Mouse (Mus musculus): ENCODE results near the gene Fam43b. TPM values are rescaled to one million over a fixed set of nuclear protein-coding genes. Genes with fewer than 3 reads are reported as not detected.
A peak's percentile ranks its signal among the peaks of the same experiment; 100 is the strongest.

Fam43b gene
- polyA plus RNA-seq, 1 experiment from 2014 or later: 0.17 TPM

GRCm38 (mm10) chr4:138407479-138408194 is 11.3 kb upstream of the Fam43b start:
- H3K9me3 ChIP-seq (ENCODE audit: control insufficient read depth, low read depth, low read length): no peaks in the 10 kb centered on the region
- H3K9ac ChIP-seq (replicated peaks; ENCODE audit: low read depth, low read length): no peak overlapping the region
- no peak overlapping the region for H3K4me3 ChIP-seq (ENCODE audit: low read depth, low read length)
- H3K4me1 ChIP-seq (ENCODE audit: control insufficient read depth, insufficient read depth, low read length): no peaks in the 10 kb centered on the region
- no peak overlapping the region for H3K4me2 ChIP-seq (replicated peaks; ENCODE audit: low read depth, low read length)
- no peak overlapping the region for H3K27ac ChIP-seq (ENCODE audit: low read length)
- no peaks in the 10 kb centered on the region for H3K36me3 ChIP-seq (ENCODE audit: control insufficient read depth, insufficient read depth, low read length)
- no peak for ATAC-seq (ENCODE audit: insufficient number of reproducible peaks, insufficient read depth, low FRiP score, low read depth)
- no peaks in the 10 kb centered on the region for H3K27me3 ChIP-seq (ENCODE audit: control insufficient read depth, insufficient read depth, low read length)
- 64% methylated on average over 12 of the region's 13 CpGs for WGBS

GRCm38 (mm10) chr4:138404806-138405205 is 8.5 kb upstream of the Fam43b start:
- no peak overlapping the region for H3K4me3 ChIP-seq (ENCODE audit: low read depth, low read length)
- no peaks in the 10 kb centered on the region for H3K9me3 ChIP-seq (ENCODE audit: control insufficient read depth, low read depth, low read length)
- H3K27ac ChIP-seq (ENCODE audit: low read length): no peak overlapping the region
- WGBS: 3% methylated on average over 2 of the region's 2 CpGs
- no peaks in the 10 kb centered on the region for H3K4me1 ChIP-seq (ENCODE audit: control insufficient read depth, insufficient read depth, low read length)
- no peak for ATAC-seq (ENCODE audit: insufficient number of reproducible peaks, insufficient read depth, low FRiP score, low read depth)
- H3K4me2 ChIP-seq (replicated peaks; ENCODE audit: low read depth, low read length): no peak overlapping the region
- no peaks in the 10 kb centered on the region for H3K36me3 ChIP-seq (ENCODE audit: control insufficient read depth, insufficient read depth, low read length)
- H3K9ac ChIP-seq (replicated peaks; ENCODE audit: low read depth, low read length): no peak overlapping the region
- H3K27me3 ChIP-seq (ENCODE audit: control insufficient read depth, insufficient read depth, low read length): no peaks in the 10 kb centered on the region

GRCm38 (mm10) chr4:138396711-138397110 is 383 bp upstream of the Fam43b start:
- H3K4me1 ChIP-seq (ENCODE audit: control insufficient read depth, insufficient read depth, low read length): peaks cover 10% of the 10 kb centered on the region; the same call in 1 of the 2 replicates
- H3K4me2 ChIP-seq (replicated peaks; ENCODE audit: low read depth, low read length): peak overlapping the region; percentile 57
- no peak overlapping the region for H3K9ac ChIP-seq (replicated peaks; ENCODE audit: low read depth, low read length)
- H3K4me3 ChIP-seq (ENCODE audit: low read depth, low read length): peak overlapping the region; percentile 30
- ATAC-seq (ENCODE audit: insufficient number of reproducible peaks, insufficient read depth, low FRiP score, low read depth): no peak
- 10% methylated on average over 8 of the region's 8 CpGs for WGBS
- no peak overlapping the region for H3K27ac ChIP-seq (ENCODE audit: low read length)
- peaks cover 40% of the 10 kb centered on the region for H3K27me3 ChIP-seq (ENCODE audit: control insufficient read depth, insufficient read depth, low read length)
- H3K9me3 ChIP-seq (ENCODE audit: control insufficient read depth, low read depth, low read length): no peaks in the 10 kb centered on the region
- H3K36me3 ChIP-seq (ENCODE audit: control insufficient read depth, insufficient read depth, low read length): no peaks in the 10 kb centered on the region

GRCm38 (mm10) chr4:138395087-138395970 is 999 bp downstream of the Fam43b start:
- H3K4me2 ChIP-seq (replicated peaks; ENCODE audit: low read depth, low read length): peak overlapping the region; percentile 57
- ATAC-seq (ENCODE audit: insufficient number of reproducible peaks, insufficient read depth, low FRiP score, low read depth): no peak
- peaks cover 40% of the 10 kb centered on the region for H3K27me3 ChIP-seq (ENCODE audit: control insufficient read depth, insufficient read depth, low read length)
- under 1% methylated on average over 99 of the region's 103 CpGs for WGBS
- H3K4me3 ChIP-seq (ENCODE audit: low read depth, low read length): peak overlapping the region; percentile 30
- no peaks in the 10 kb centered on the region for H3K36me3 ChIP-seq (ENCODE audit: control insufficient read depth, insufficient read depth, low read length)
- no peak overlapping the region for H3K27ac ChIP-seq (ENCODE audit: low read length)
- H3K9me3 ChIP-seq (ENCODE audit: control insufficient read depth, low read depth, low read length): no peaks in the 10 kb centered on the region
- peaks cover 10% of the 10 kb centered on the region; the same call in 1 of the 2 replicates for H3K4me1 ChIP-seq (ENCODE audit: control insufficient read depth, insufficient read depth, low read length)
- H3K9ac ChIP-seq (replicated peaks; ENCODE audit: low read depth, low read length): no peak overlapping the region

GRCm38 (mm10) chr4:138393703-138394102 is 2.6 kb downstream of the Fam43b start:
- Histone ChIP-seq H3K27me3 (ENCODE audit: control insufficient read depth, insufficient read depth, low read length) (peaks cover 38% of the 10 kb centered on the region), H3K4me2 (replicated peaks; ENCODE audit: low read depth, low read length) (no peak overlapping the region), H3K9ac (replicated peaks; ENCODE audit: low read depth, low read length) (no peak overlapping the region), H3K4me3 (ENCODE audit: low read depth, low read length) (no peak overlapping the region), H3K27ac (ENCODE audit: low read length) (no peak overlapping the region), H3K36me3 (ENCODE audit: control insufficient read depth, insufficient read depth, low read length) (no peaks in the 10 kb centered on the region), H3K4me1 (ENCODE audit: control insufficient read depth, insufficient read depth, low read length) (peaks cover 10% of the 10 kb centered on the region; the same call in 1 of the 2 replicates), H3K9me3 (ENCODE audit: control insufficient read depth, low read depth, low read length) (no peaks in the 10 kb centered on the region)
- no peak for ATAC-seq (ENCODE audit: insufficient number of reproducible peaks, insufficient read depth, low FRiP score, low read depth)
- WGBS: 54% methylated on average over 7 of the region's 7 CpGs

GRCm38 (mm10) chr4:138383789-138384188 is 12.5 kb downstream of the Fam43b start:
- H3K4me3 ChIP-seq (ENCODE audit: low read depth, low read length): no peak overlapping the region
- no peak overlapping the region for H3K9ac ChIP-seq (replicated peaks; ENCODE audit: low read depth, low read length)
- H3K27me3 ChIP-seq (ENCODE audit: control insufficient read depth, insufficient read depth, low read length): no peaks in the 10 kb centered on the region
- no peaks in the 10 kb centered on the region for H3K36me3 ChIP-seq (ENCODE audit: control insufficient read depth, insufficient read depth, low read length)
- H3K4me2 ChIP-seq (replicated peaks; ENCODE audit: low read depth, low read length): no peak overlapping the region
- H3K27ac ChIP-seq (ENCODE audit: low read length): no peak overlapping the region
- no peaks in the 10 kb centered on the region for H3K9me3 ChIP-seq (ENCODE audit: control insufficient read depth, low read depth, low read length)
- no peaks in the 10 kb centered on the region for H3K4me1 ChIP-seq (ENCODE audit: control insufficient read depth, insufficient read depth, low read length)
- 41% methylated on average over 4 of the region's 4 CpGs for WGBS
- no peak for ATAC-seq (ENCODE audit: insufficient number of reproducible peaks, insufficient read depth, low FRiP score, low read depth)

- Histone ChIP-seq H3K9me3 (ENCODE audit: control insufficient read depth, low read depth, low read length) (no peaks in the 10 kb centered on the region), H3K27ac (ENCODE audit: low read length) (no peak overlapping the region), H3K4me1 (ENCODE audit: control insufficient read depth, insufficient read depth, low read length) (no peaks in the 10 kb centered on the region), H3K36me3 (ENCODE audit: control insufficient read depth, insufficient read depth, low read length) (no peaks in the 10 kb centered on the region), H3K4me2 (replicated peaks; ENCODE audit: low read depth, low read length) (no peak overlapping the region), H3K9ac (replicated peaks; ENCODE audit: low read depth, low read length) (no peak overlapping the region), H3K4me3 (ENCODE audit: low read depth, low read length) (no peak overlapping the region), H3K27me3 (ENCODE audit: control insufficient read depth, insufficient read depth, low read length) (no peaks in the 10 kb centered on the region)
- ATAC-seq (ENCODE audit: insufficient number of reproducible peaks, insufficient read depth, low FRiP score, low read depth): no peak
- 71% methylated on average over 6 of the region's 6 CpGs for WGBS
Observed at GRCm38 (mm10) chr4:138382462-138382861, 13.9 kb downstream of the Fam43b start.

- no peaks in the 10 kb centered on the region for H3K27me3 ChIP-seq (ENCODE audit: control insufficient read depth, insufficient read depth, low read length)
- no peak overlapping the region for H3K9ac ChIP-seq (replicated peaks; ENCODE audit: low read depth, low read length)
- H3K27ac ChIP-seq (ENCODE audit: low read length): no peak overlapping the region
- H3K4me3 ChIP-seq (ENCODE audit: low read depth, low read length): no peak overlapping the region
- WGBS: 51% methylated on average over 10 of the region's 10 CpGs
- no peak for ATAC-seq (ENCODE audit: insufficient number of reproducible peaks, insufficient read depth, low FRiP score, low read depth)
- no peaks in the 10 kb centered on the region for H3K9me3 ChIP-seq (ENCODE audit: control insufficient read depth, low read depth, low read length)
- H3K36me3 ChIP-seq (ENCODE audit: control insufficient read depth, insufficient read depth, low read length): no peaks in the 10 kb centered on the region
- H3K4me1 ChIP-seq (ENCODE audit: control insufficient read depth, insufficient read depth, low read length): no peaks in the 10 kb centered on the region
- H3K4me2 ChIP-seq (replicated peaks; ENCODE audit: low read depth, low read length): no peak overlapping the region
Observed at GRCm38 (mm10) chr4:138380132-138380689, 16.1 kb downstream of the Fam43b start.

Measured in stomach, embryonic 14.5 days (tissue).